Mouse (Mus musculus): ENCODE measurements around the gene Ifnk.

DNA sequence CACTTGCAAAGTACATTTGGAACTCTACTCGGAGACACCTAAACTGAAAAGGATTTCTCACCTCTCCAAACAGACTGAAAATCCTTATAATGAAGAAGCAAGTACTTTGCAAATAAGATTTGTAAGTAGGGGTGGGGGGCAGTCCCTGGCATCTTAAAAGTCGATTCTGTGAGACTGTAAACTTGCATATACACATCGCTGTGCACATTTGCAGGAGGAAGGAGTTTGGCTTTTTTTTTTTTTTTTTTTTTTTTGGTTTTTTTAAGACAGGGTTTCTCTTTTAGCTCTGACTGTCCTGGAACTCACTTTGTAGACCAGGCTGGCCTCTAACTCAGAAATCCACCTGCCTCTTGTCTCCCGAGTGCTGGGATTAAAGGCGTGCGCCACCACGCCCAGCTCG lies 31.3 kb upstream of the Ifnk start:
- TF ChIP-seq CTCF (IDR thresholded peaks at IDR 0.05; ENCODE audit: low read depth) (no peak), EP300 (IDR thresholded peaks at IDR 0.05; ENCODE audit: low read depth) (no peak)
